Mouse (Mus musculus): ENCODE data around the gene Zfand2a. TPM values are rescaled to one million over a fixed set of nuclear protein-coding genes. Genes with fewer than 3 reads are reported as not detected.

The Zfand2a gene
- polyA plus RNA-seq, 1 experiment: 9.0 TPM

DNA sequence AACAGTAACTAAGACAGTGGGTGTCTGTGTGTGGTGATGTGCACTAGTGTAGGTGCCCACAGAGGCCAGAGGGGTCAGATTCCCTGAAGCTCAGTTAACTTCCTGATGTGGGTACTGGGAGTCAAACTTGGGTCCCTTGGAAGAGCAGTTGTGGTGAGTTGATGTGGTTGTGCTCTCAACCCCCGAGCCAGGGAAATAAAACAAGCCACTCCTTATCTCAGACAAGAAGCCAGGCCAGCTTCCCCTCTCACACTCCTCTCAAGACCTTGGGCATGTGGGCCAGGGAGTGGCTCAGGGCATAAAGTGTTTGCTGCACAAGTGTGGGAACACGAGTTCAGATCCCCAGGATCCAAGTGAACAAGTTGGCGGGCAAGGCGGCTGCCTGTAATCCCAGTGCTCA lies 17.5 kb downstream of the Zfand2a start:
- H3K27ac ChIP-seq (ENCODE audit: control insufficient read depth, insufficient read depth, low read depth, low read length): no peak overlapping the region
- no peaks in the 10 kb centered on the region for H3K4me1 ChIP-seq (ENCODE audit: control insufficient read depth, insufficient read depth, low read length)
- no peak overlapping the region for H3K4me3 ChIP-seq (ENCODE audit: control insufficient read depth, low read depth, low read length)

GRCm38 (mm10) chr5:139466373-139466772 lies 18.0 kb downstream of the Zfand2a start:
- Histone ChIP-seq H3K4me1 (ENCODE audit: control insufficient read depth, insufficient read depth, low read length) (no peaks in the 10 kb centered on the region), H3K36me3 (ENCODE audit: control insufficient read depth, insufficient read depth, low read length) (no peaks in the 10 kb centered on the region), H3K4me3 (ENCODE audit: control insufficient read depth, low read depth, low read length) (no peak overlapping the region), H3K27ac (ENCODE audit: control insufficient read depth, insufficient read depth, low read depth, low read length) (no peak overlapping the region), H3K27me3 (ENCODE audit: control insufficient read depth, insufficient read depth, low read length) (no peaks in the 10 kb centered on the region)
- TF ChIP-seq CTCF (IDR thresholded peaks at IDR 0.05; ENCODE audit: control insufficient read depth, insufficient read depth, insufficient replicate concordance, low read depth, low read length): no peak
- TF ChIP-seq POLR2A (IDR thresholded peaks at IDR 0.05; ENCODE audit: control insufficient read depth, low read depth, low read length): no peak

More for the DNA sequence above, 17.5 kb downstream of the Zfand2a start:
- Histone ChIP-seq H3K36me3 (ENCODE audit: control insufficient read depth, insufficient read depth, low read length) (no peaks in the 10 kb centered on the region), H3K27me3 (ENCODE audit: control insufficient read depth, insufficient read depth, low read length) (no peaks in the 10 kb centered on the region)
- no peak for TF ChIP-seq CTCF (IDR thresholded peaks at IDR 0.05; ENCODE audit: control insufficient read depth, insufficient read depth, insufficient replicate concordance, low read depth, low read length)
- TF ChIP-seq POLR2A (IDR thresholded peaks at IDR 0.05; ENCODE audit: control insufficient read depth, low read depth, low read length): no peak

GRCm38 (mm10) chr5:139464874-139465273 lies 19.5 kb downstream of the Zfand2a start:
- Histone ChIP-seq H3K27me3 (ENCODE audit: control insufficient read depth, insufficient read depth, low read length) (no peaks in the 10 kb centered on the region), H3K4me3 (ENCODE audit: control insufficient read depth, low read depth, low read length) (no peak overlapping the region), H3K4me1 (ENCODE audit: control insufficient read depth, insufficient read depth, low read length) (peaks cover 8% of the 10 kb centered on the region), H3K27ac (ENCODE audit: control insufficient read depth, insufficient read depth, low read depth, low read length) (no peak overlapping the region), H3K36me3 (ENCODE audit: control insufficient read depth, insufficient read depth, low read length) (no peaks in the 10 kb centered on the region)
- TF ChIP-seq CTCF (IDR thresholded peaks at IDR 0.05; ENCODE audit: control insufficient read depth, insufficient read depth, insufficient replicate concordance, low read depth, low read length) (no peak), POLR2A (IDR thresholded peaks at IDR 0.05; ENCODE audit: control insufficient read depth, low read depth, low read length) (no peak)

GRCm38 (mm10) chr5:139460384-139461067 lies 23.8 kb downstream of the Zfand2a start, which contains the start of gene 3110082I17Rik:
Gene 3110082I17Rik, minus strand, starts transcription at chr5:139460527.
- no peaks in the 10 kb centered on the region for H3K27me3 ChIP-seq (ENCODE audit: control insufficient read depth, insufficient read depth, low read length)
- H3K27ac ChIP-seq (ENCODE audit: control insufficient read depth, insufficient read depth, low read depth, low read length): peak within 1 kb of the TSS; percentile 77
- no peak for TF ChIP-seq CTCF (IDR thresholded peaks at IDR 0.05; ENCODE audit: control insufficient read depth, insufficient read depth, insufficient replicate concordance, low read depth, low read length)
- peak; percentile 65; the same call in 1 of the 2 replicates for TF ChIP-seq POLR2A (IDR thresholded peaks at IDR 0.05; ENCODE audit: control insufficient read depth, low read depth, low read length)

GRCm38 (mm10) chr5:139459938-139460337 lies 24.4 kb downstream of the Zfand2a start:
- Histone ChIP-seq H3K27me3 (ENCODE audit: control insufficient read depth, insufficient read depth, low read length) (no peaks in the 10 kb centered on the region), H3K27ac (ENCODE audit: control insufficient read depth, insufficient read depth, low read depth, low read length) (peak overlapping the region; percentile 63), H3K36me3 (ENCODE audit: control insufficient read depth, insufficient read depth, low read length) (no peaks in the 10 kb centered on the region), H3K4me3 (ENCODE audit: control insufficient read depth, low read depth, low read length) (peak overlapping the region; percentile 99), H3K4me1 (ENCODE audit: control insufficient read depth, insufficient read depth, low read length) (peaks cover 8% of the 10 kb centered on the region)
- TF ChIP-seq POLR2A (IDR thresholded peaks at IDR 0.05; ENCODE audit: control insufficient read depth, low read depth, low read length) (no peak), CTCF (IDR thresholded peaks at IDR 0.05; ENCODE audit: control insufficient read depth, insufficient read depth, insufficient replicate concordance, low read depth, low read length) (no peak)

More at GRCm38 (mm10) chr5:139460384-139461067, 23.8 kb downstream of the Zfand2a start, which contains the start of gene 3110082I17Rik:
- H3K36me3 ChIP-seq (ENCODE audit: control insufficient read depth, insufficient read depth, low read length): no peaks in the 10 kb centered on the region
- peak within 1 kb of the TSS; percentile 99 for H3K4me3 ChIP-seq (ENCODE audit: control insufficient read depth, low read depth, low read length)
- H3K4me1 ChIP-seq (ENCODE audit: control insufficient read depth, insufficient read depth, low read length): peaks cover 8% of the 10 kb centered on the region

GRCm38 (mm10) chr5:139457241-139457640 lies 27.1 kb downstream of the Zfand2a start:
- Histone ChIP-seq H3K4me1 (ENCODE audit: control insufficient read depth, insufficient read depth, low read length) (peaks cover 8% of the 10 kb centered on the region), H3K27me3 (ENCODE audit: control insufficient read depth, insufficient read depth, low read length) (no peaks in the 10 kb centered on the region), H3K4me3 (ENCODE audit: control insufficient read depth, low read depth, low read length) (no peak overlapping the region), H3K27ac (ENCODE audit: control insufficient read depth, insufficient read depth, low read depth, low read length) (no peak overlapping the region), H3K36me3 (ENCODE audit: control insufficient read depth, insufficient read depth, low read length) (no peaks in the 10 kb centered on the region)
- TF ChIP-seq CTCF (IDR thresholded peaks at IDR 0.05; ENCODE audit: control insufficient read depth, insufficient read depth, insufficient replicate concordance, low read depth, low read length) (no peak), POLR2A (IDR thresholded peaks at IDR 0.05; ENCODE audit: control insufficient read depth, low read depth, low read length) (no peak)

DNA sequence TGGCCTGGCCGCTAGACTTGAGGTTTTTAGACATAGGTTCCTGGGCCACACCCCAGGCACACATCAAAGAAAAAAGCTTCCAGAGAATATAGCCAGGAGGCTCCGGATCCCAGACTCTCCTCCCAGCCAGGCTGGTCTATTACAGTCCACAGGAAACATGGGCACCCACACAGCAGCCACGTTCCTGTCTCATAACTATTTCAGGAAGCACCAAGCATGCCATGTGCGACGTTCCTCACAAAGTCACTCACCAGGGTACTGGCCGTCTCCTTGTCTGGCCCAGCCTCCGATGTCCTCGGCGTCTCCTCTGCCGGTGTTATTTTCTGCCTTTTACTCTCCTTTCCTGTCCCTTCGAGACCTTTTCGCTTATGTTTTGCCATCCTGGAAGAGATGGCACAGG lies 29.2 kb downstream of the Zfand2a start:
- Histone ChIP-seq H3K27ac (ENCODE audit: control insufficient read depth, insufficient read depth, low read depth, low read length) (no peak overlapping the region), H3K36me3 (ENCODE audit: control insufficient read depth, insufficient read depth, low read length) (no peaks in the 10 kb centered on the region), H3K27me3 (ENCODE audit: control insufficient read depth, insufficient read depth, low read length) (no peaks in the 10 kb centered on the region), H3K4me3 (ENCODE audit: control insufficient read depth, low read depth, low read length) (no peak overlapping the region), H3K4me1 (ENCODE audit: control insufficient read depth, insufficient read depth, low read length) (peaks cover 2% of the 10 kb centered on the region)
- TF ChIP-seq POLR2A (IDR thresholded peaks at IDR 0.05; ENCODE audit: control insufficient read depth, low read depth, low read length) (no peak), CTCF (IDR thresholded peaks at IDR 0.05; ENCODE audit: control insufficient read depth, insufficient read depth, insufficient replicate concordance, low read depth, low read length) (no peak)
